Mouse (Mus musculus): ENCODE measurements around the gene Dppa2. TPM values are rescaled to one million over a fixed set of nuclear protein-coding genes. Genes with fewer than 3 reads are reported as not detected.
A peak's percentile ranks its signal among the peaks of the same experiment; 100 is the strongest.

The Dppa2 gene
- polyA plus RNA-seq, 1 experiment from 2014 or later = 0.09 TPM

DNA sequence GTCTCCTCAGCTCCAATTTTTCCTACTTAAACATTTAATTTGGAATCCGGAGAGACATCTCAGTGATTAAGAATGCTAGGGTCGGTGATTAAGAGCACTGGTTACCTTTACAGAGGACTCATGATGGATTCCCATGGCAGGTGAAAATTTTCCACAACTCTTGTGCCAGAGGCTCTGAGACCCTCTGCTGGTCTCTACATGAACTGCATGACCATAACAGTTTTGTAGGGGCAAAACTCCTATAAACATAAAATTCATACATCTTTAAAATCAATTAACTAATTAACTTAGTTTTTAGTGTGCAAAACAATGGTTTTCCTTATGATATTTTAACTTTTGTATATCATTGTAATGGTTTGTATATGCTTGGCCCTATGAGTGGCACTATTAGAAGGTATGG is 24.7 kb downstream of the Dppa2 start:
- Histone ChIP-seq H3K36me3 (ENCODE audit: control insufficient read depth, insufficient read depth) (no peaks in the 10 kb centered on the region), H3K9ac (ENCODE audit: low read depth, low read length) (no peak overlapping the region), H3K4me1 (replicated peaks; ENCODE audit: control insufficient read depth, insufficient read depth, low read length) (no peaks in the 10 kb centered on the region), H3K4me2 (replicated peaks; ENCODE audit: low read depth) (no peak overlapping the region), H3K27me3 (replicated peaks; ENCODE audit: control insufficient read depth, insufficient read depth, low read length) (no peaks in the 10 kb centered on the region), H3K4me3 (ENCODE audit: low read depth, low read length) (no peak overlapping the region), H3K27ac (ENCODE audit: low read depth, low read length) (no peak overlapping the region), H3K9me3 (ENCODE audit: control insufficient read depth) (no peaks in the 10 kb centered on the region)
- 88% methylated on average over 2 of the region's 2 CpGs for WGBS
- TF ChIP-seq CTCF (IDR thresholded peaks at IDR 0.05; ENCODE audit: low read depth) = peak; percentile 38
- no peak for ATAC-seq

- no peak overlapping the region for H3K4me3 ChIP-seq (ENCODE audit: low read depth, low read length)
- 82% methylated on average over 3 of the region's 3 CpGs for WGBS
- H3K27ac ChIP-seq (ENCODE audit: low read depth, low read length) = no peak overlapping the region
- H3K4me1 ChIP-seq (replicated peaks; ENCODE audit: control insufficient read depth, insufficient read depth, low read length) = no peaks in the 10 kb centered on the region
- no peaks in the 10 kb centered on the region for H3K36me3 ChIP-seq (ENCODE audit: control insufficient read depth, insufficient read depth)
- no peaks in the 10 kb centered on the region for H3K9me3 ChIP-seq (ENCODE audit: control insufficient read depth)
- no peak for TF ChIP-seq CTCF (IDR thresholded peaks at IDR 0.05; ENCODE audit: low read depth)
- no peak overlapping the region for H3K4me2 ChIP-seq (replicated peaks; ENCODE audit: low read depth)
- H3K27me3 ChIP-seq (replicated peaks; ENCODE audit: control insufficient read depth, insufficient read depth, low read length) = no peaks in the 10 kb centered on the region
- no peak for ATAC-seq
- no peak overlapping the region for H3K9ac ChIP-seq (ENCODE audit: low read depth, low read length)
These were observed 28.1 kb downstream of the Dppa2 start for GRCm38 (mm10) chr16:48331822-48332221.

DNA sequence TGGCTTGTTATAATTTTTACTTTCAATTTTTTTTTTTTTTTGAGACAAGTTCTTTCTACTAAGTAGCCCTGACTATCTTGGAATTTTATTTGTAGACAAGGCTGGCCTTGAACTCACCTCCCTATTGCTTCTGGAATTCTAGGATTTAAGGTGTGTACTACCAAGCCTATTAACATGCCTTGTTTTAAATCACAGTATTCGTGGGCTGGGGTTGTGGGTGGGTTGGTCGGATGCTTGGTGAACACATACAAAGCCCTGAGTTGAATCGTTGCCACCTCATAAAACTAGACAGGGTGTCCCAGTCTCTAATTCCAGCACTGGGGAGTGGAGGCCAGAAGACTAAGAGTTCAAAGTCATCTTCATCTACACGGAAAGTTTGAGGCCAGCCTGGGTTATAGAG is 31.6 kb downstream of the Dppa2 start:
- H3K27ac ChIP-seq (ENCODE audit: low read depth, low read length) = no peak overlapping the region
- no peaks in the 10 kb centered on the region for H3K36me3 ChIP-seq (ENCODE audit: control insufficient read depth, insufficient read depth)
- no peak overlapping the region for H3K9ac ChIP-seq (ENCODE audit: low read depth, low read length)
- TF ChIP-seq CTCF (IDR thresholded peaks at IDR 0.05; ENCODE audit: low read depth) = no peak
- H3K4me3 ChIP-seq (ENCODE audit: low read depth, low read length) = no peak overlapping the region
- H3K27me3 ChIP-seq (replicated peaks; ENCODE audit: control insufficient read depth, insufficient read depth, low read length) = no peaks in the 10 kb centered on the region
- ATAC-seq = no peak
- H3K4me2 ChIP-seq (replicated peaks; ENCODE audit: low read depth) = no peak overlapping the region
- H3K9me3 ChIP-seq (ENCODE audit: control insufficient read depth) = no peaks in the 10 kb centered on the region
- WGBS = 85% methylated on average over 4 of the region's 4 CpGs
- no peaks in the 10 kb centered on the region for H3K4me1 ChIP-seq (replicated peaks; ENCODE audit: control insufficient read depth, insufficient read depth, low read length)

DNA sequence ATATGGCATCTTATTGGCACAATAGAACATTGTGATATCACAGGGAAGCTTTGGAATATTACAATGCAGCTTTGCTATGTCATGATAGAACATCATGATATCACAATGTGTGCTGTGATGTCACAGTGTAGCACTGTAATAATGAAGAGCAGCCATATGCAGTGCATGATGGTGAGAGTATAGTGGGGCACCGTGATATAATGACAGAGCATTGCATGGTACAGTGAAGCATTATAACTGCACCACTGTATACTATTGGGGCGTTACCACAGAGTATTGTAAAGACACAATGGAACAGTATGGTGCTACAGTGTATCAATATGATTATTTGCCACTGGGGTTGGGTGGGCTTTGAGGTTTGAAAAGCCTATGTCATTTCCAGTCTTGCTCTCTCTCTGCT is 40.5 kb downstream of the Dppa2 start:
- Histone ChIP-seq H3K27ac (ENCODE audit: low read depth, low read length) (no peak overlapping the region), H3K36me3 (ENCODE audit: control insufficient read depth, insufficient read depth) (no peaks in the 10 kb centered on the region), H3K4me1 (replicated peaks; ENCODE audit: control insufficient read depth, insufficient read depth, low read length) (no peaks in the 10 kb centered on the region), H3K9me3 (ENCODE audit: control insufficient read depth) (no peaks in the 10 kb centered on the region), H3K27me3 (replicated peaks; ENCODE audit: control insufficient read depth, insufficient read depth, low read length) (no peaks in the 10 kb centered on the region), H3K4me2 (replicated peaks; ENCODE audit: low read depth) (no peak overlapping the region), H3K4me3 (ENCODE audit: low read depth, low read length) (no peak overlapping the region), H3K9ac (ENCODE audit: low read depth, low read length) (no peak overlapping the region)
- no peak for ATAC-seq
- WGBS = 84% methylated on average over 2 of the region's 2 CpGs
- TF ChIP-seq CTCF (IDR thresholded peaks at IDR 0.05; ENCODE audit: low read depth) = no peak

DNA sequence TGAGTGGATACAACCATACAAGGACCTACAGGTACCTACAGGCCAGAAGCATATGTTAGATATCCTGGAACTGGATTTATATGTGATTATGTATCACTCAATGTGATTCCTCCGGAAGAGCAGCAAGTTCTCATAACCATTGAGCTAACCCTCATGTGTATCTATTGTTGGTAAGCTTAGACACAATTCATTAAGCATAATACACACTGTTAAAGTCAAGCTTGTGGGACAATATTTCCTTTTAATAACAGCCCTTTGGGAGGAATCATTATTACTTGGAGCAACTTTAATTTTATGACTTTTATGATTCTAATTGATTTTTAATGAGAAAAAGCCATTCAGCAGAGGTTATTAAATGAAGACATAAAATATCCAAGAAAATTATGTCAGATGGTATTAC is 43.5 kb downstream of the Dppa2 start:
- Histone ChIP-seq H3K36me3 (ENCODE audit: control insufficient read depth, insufficient read depth) (no peaks in the 10 kb centered on the region), H3K4me1 (replicated peaks; ENCODE audit: control insufficient read depth, insufficient read depth, low read length) (no peaks in the 10 kb centered on the region), H3K9ac (ENCODE audit: low read depth, low read length) (no peak overlapping the region), H3K27me3 (replicated peaks; ENCODE audit: control insufficient read depth, insufficient read depth, low read length) (no peaks in the 10 kb centered on the region), H3K4me3 (ENCODE audit: low read depth, low read length) (no peak overlapping the region), H3K9me3 (ENCODE audit: control insufficient read depth) (no peaks in the 10 kb centered on the region), H3K4me2 (replicated peaks; ENCODE audit: low read depth) (no peak overlapping the region), H3K27ac (ENCODE audit: low read depth, low read length) (no peak overlapping the region)
- no peak for TF ChIP-seq CTCF (IDR thresholded peaks at IDR 0.05; ENCODE audit: low read depth)
- no peak for ATAC-seq
- 84% methylated on average over 1 of the region's 1 CpGs for WGBS

DNA sequence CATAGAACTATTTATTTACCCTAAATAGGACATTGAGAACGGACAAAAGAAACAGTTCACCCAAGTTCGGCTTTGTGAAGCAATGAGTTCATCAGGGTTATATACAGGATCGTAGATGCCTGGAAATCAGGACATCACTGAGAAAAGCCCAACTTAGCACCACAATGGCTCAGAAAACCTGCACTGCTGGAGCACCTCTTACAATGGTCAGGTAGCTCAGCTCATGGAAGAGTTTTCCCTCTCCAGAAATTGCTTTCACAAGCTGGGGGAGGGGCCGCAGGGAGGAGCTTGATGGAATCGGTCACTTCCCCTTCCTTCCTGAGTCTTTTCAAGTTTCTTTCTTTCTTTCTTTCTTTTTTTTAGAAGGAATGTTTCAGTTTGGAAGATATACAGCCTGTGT is 52.0 kb downstream of the Dppa2 start:
- Histone ChIP-seq H3K4me2 (replicated peaks; ENCODE audit: low read depth) (no peak overlapping the region), H3K4me1 (replicated peaks; ENCODE audit: control insufficient read depth, insufficient read depth, low read length) (no peaks in the 10 kb centered on the region), H3K9ac (ENCODE audit: low read depth, low read length) (no peak overlapping the region), H3K9me3 (ENCODE audit: control insufficient read depth) (no peaks in the 10 kb centered on the region), H3K36me3 (ENCODE audit: control insufficient read depth, insufficient read depth) (no peaks in the 10 kb centered on the region), H3K27ac (ENCODE audit: low read depth, low read length) (no peak overlapping the region), H3K4me3 (ENCODE audit: low read depth, low read length) (no peak overlapping the region), H3K27me3 (replicated peaks; ENCODE audit: control insufficient read depth, insufficient read depth, low read length) (no peaks in the 10 kb centered on the region)
- no peak for ATAC-seq
- 86% methylated on average over 5 of the region's 5 CpGs for WGBS
- TF ChIP-seq CTCF (IDR thresholded peaks at IDR 0.05; ENCODE audit: low read depth) = no peak

- no peaks in the 10 kb centered on the region for H3K4me1 ChIP-seq (replicated peaks; ENCODE audit: control insufficient read depth, insufficient read depth, low read length)
- ATAC-seq = 0 out of 2 replicates have a peak, but pooled peaks have one; percentile 41
- WGBS = 57% methylated on average over 1 of the region's 1 CpGs
These were observed 52.7 kb downstream of the Dppa2 start for GRCm38 (mm10) chr16:48356417-48356816.

More at GRCm38 (mm10) chr16:48356417-48356816, 52.7 kb downstream of the Dppa2 start:
- H3K4me3 ChIP-seq (ENCODE audit: low read depth, low read length) = no peak overlapping the region
- no peak overlapping the region for H3K4me2 ChIP-seq (replicated peaks; ENCODE audit: low read depth)
- no peaks in the 10 kb centered on the region for H3K27me3 ChIP-seq (replicated peaks; ENCODE audit: control insufficient read depth, insufficient read depth, low read length)
- no peak overlapping the region for H3K9ac ChIP-seq (ENCODE audit: low read depth, low read length)
- no peak for TF ChIP-seq CTCF (IDR thresholded peaks at IDR 0.05; ENCODE audit: low read depth)
- no peaks in the 10 kb centered on the region for H3K9me3 ChIP-seq (ENCODE audit: control insufficient read depth)
- no peak overlapping the region for H3K27ac ChIP-seq (ENCODE audit: low read depth, low read length)
- no peaks in the 10 kb centered on the region for H3K36me3 ChIP-seq (ENCODE audit: control insufficient read depth, insufficient read depth)
